Mouse (Mus musculus): ENCODE results near the gene Higd1a. TPM values are rescaled to one million over a fixed set of nuclear protein-coding genes. Genes with fewer than 3 reads are reported as not detected.

The Higd1a gene
- polyA plus RNA-seq, 1 experiment from 2014 or later = 166 TPM

GRCm38 (mm10) chr9:121889927-121890440, 31.8 kb upstream of the Higd1a start:
- Histone ChIP-seq H3K36me3 (ENCODE audit: control insufficient read depth, insufficient read depth, low read length) (no peaks in the 10 kb centered on the region), H3K4me3 (ENCODE audit: low read length) (no peak overlapping the region), H3K4me2 (ENCODE audit: low read length) (no peak overlapping the region), H3K9me3 (ENCODE audit: control insufficient read depth, low read length) (no peaks in the 10 kb centered on the region), H3K4me1 (ENCODE audit: control insufficient read depth, insufficient read depth, low read depth, low read length) (peaks cover 2% of the 10 kb centered on the region; the same call in 1 of the 2 replicates), H3K27ac (ENCODE audit: low read depth, low read length) (no peak overlapping the region), H3K27me3 (replicated peaks; ENCODE audit: control insufficient read depth, insufficient read depth, low read length) (no peaks in the 10 kb centered on the region), H3K9ac (ENCODE audit: low read depth, low read length) (no peak overlapping the region)
- WGBS = 79% methylated on average over 4 of the region's 4 CpGs
- ATAC-seq = no peak

- H3K4me1 ChIP-seq (ENCODE audit: control insufficient read depth, insufficient read depth, low read depth, low read length) = no peaks in the 10 kb centered on the region
- 71% methylated on average over 7 of the region's 7 CpGs for WGBS
- H3K9ac ChIP-seq (ENCODE audit: low read depth, low read length) = no peak overlapping the region
- H3K9me3 ChIP-seq (ENCODE audit: control insufficient read depth, low read length) = no peaks in the 10 kb centered on the region
- no peaks in the 10 kb centered on the region for H3K36me3 ChIP-seq (ENCODE audit: control insufficient read depth, insufficient read depth, low read length)
- H3K27me3 ChIP-seq (replicated peaks; ENCODE audit: control insufficient read depth, insufficient read depth, low read length) = no peaks in the 10 kb centered on the region
- H3K4me2 ChIP-seq (ENCODE audit: low read length) = no peak overlapping the region
- H3K4me3 ChIP-seq (ENCODE audit: low read length) = no peak overlapping the region
- ATAC-seq = no peak
- H3K27ac ChIP-seq (ENCODE audit: low read depth, low read length) = no peak overlapping the region
Observed at GRCm38 (mm10) chr9:121882015-121882457, 23.9 kb upstream of the Higd1a start.

GRCm38 (mm10) chr9:121881301-121881700, 23.1 kb upstream of the Higd1a start:
- Histone ChIP-seq H3K9me3 (ENCODE audit: control insufficient read depth, low read length) (no peaks in the 10 kb centered on the region), H3K36me3 (ENCODE audit: control insufficient read depth, insufficient read depth, low read length) (no peaks in the 10 kb centered on the region), H3K27ac (ENCODE audit: low read depth, low read length) (no peak overlapping the region), H3K4me3 (ENCODE audit: low read length) (no peak overlapping the region), H3K4me2 (ENCODE audit: low read length) (no peak overlapping the region), H3K27me3 (replicated peaks; ENCODE audit: control insufficient read depth, insufficient read depth, low read length) (no peaks in the 10 kb centered on the region), H3K9ac (ENCODE audit: low read depth, low read length) (no peak overlapping the region), H3K4me1 (ENCODE audit: control insufficient read depth, insufficient read depth, low read depth, low read length) (peaks cover 2% of the 10 kb centered on the region; the same call in 1 of the 2 replicates)
- 78% methylated on average over 6 of the region's 6 CpGs for WGBS
- ATAC-seq = no peak

DNA sequence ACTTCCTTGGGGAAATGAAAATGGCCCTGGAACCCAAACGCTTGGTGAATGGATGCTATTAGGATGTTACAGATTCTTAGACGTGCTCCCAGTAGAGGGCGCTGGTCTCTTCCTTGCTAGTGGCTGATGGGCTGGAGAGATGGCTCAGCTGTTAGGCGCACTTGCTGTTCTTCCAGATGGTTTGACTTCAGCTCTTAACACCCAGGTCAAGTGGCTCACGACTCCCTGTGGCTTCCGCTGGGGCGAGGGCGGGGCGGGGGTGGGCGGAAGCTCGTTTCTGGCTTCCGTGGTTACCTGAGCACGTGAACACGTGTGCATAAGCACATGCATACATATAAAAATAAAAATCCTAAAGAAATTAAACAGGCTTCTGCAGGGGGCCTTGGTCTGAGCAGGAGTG, 22.7 kb upstream of the Higd1a start:
- no peaks in the 10 kb centered on the region for H3K36me3 ChIP-seq (ENCODE audit: control insufficient read depth, insufficient read depth, low read length)
- no peak overlapping the region for H3K9ac ChIP-seq (ENCODE audit: low read depth, low read length)
- no peaks in the 10 kb centered on the region for H3K9me3 ChIP-seq (ENCODE audit: control insufficient read depth, low read length)
- H3K27me3 ChIP-seq (replicated peaks; ENCODE audit: control insufficient read depth, insufficient read depth, low read length) = no peaks in the 10 kb centered on the region
- ATAC-seq = no peak
- no peak overlapping the region for H3K27ac ChIP-seq (ENCODE audit: low read depth, low read length)
- no peak overlapping the region for H3K4me3 ChIP-seq (ENCODE audit: low read length)
- peak overlapping the region; percentile 39 for H3K4me2 ChIP-seq (ENCODE audit: low read length)
- H3K4me1 ChIP-seq (ENCODE audit: control insufficient read depth, insufficient read depth, low read depth, low read length) = peaks cover 2% of the 10 kb centered on the region; the same call in 1 of the 2 replicates
- whole genome bisulfite sequencing = 31% methylated on average over 14 of the region's 14 CpGs

GRCm38 (mm10) chr9:121877052-121877740, 19.0 kb upstream of the Higd1a start:
- Histone ChIP-seq H3K9me3 (ENCODE audit: control insufficient read depth, low read length) (no peaks in the 10 kb centered on the region), H3K27me3 (replicated peaks; ENCODE audit: control insufficient read depth, insufficient read depth, low read length) (no peaks in the 10 kb centered on the region), H3K4me2 (ENCODE audit: low read length) (no peak overlapping the region), H3K4me3 (ENCODE audit: low read length) (no peak overlapping the region), H3K27ac (ENCODE audit: low read depth, low read length) (no peak overlapping the region), H3K36me3 (ENCODE audit: control insufficient read depth, insufficient read depth, low read length) (no peaks in the 10 kb centered on the region), H3K9ac (ENCODE audit: low read depth, low read length) (no peak overlapping the region), H3K4me1 (ENCODE audit: control insufficient read depth, insufficient read depth, low read depth, low read length) (peaks cover 2% of the 10 kb centered on the region; the same call in 1 of the 2 replicates)
- WGBS = 20% methylated on average over 3 of the region's 3 CpGs
- no peak for ATAC-seq

DNA sequence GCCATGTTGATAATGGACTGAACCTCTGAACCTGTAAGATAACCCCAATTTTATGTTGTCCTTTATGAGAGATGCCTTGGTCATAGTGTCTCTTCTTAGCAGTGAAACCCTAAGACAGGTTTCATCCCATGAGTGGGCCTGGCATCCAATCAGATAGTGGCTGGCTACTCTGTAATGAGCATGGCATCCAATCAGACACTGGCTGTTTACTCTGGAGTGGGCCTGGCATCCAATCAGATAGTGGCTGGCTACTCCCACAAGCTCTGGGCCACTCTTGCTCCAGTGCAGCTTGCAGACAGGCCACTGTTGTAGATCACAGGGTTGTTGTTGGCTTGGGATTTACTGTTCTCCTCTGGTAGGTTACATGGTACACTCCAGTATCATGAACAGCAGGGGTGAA, 15.4 kb upstream of the Higd1a start:
- Histone ChIP-seq H3K27me3 (replicated peaks; ENCODE audit: control insufficient read depth, insufficient read depth, low read length) (no peaks in the 10 kb centered on the region), H3K9me3 (ENCODE audit: control insufficient read depth, low read length) (no peaks in the 10 kb centered on the region), H3K4me1 (ENCODE audit: control insufficient read depth, insufficient read depth, low read depth, low read length) (peaks cover 2% of the 10 kb centered on the region; the same call in 1 of the 2 replicates), H3K4me2 (ENCODE audit: low read length) (no peak overlapping the region), H3K36me3 (ENCODE audit: control insufficient read depth, insufficient read depth, low read length) (no peaks in the 10 kb centered on the region), H3K4me3 (ENCODE audit: low read length) (no peak overlapping the region), H3K9ac (ENCODE audit: low read depth, low read length) (no peak overlapping the region), H3K27ac (ENCODE audit: low read depth, low read length) (no peak overlapping the region)
- no peak for ATAC-seq

DNA sequence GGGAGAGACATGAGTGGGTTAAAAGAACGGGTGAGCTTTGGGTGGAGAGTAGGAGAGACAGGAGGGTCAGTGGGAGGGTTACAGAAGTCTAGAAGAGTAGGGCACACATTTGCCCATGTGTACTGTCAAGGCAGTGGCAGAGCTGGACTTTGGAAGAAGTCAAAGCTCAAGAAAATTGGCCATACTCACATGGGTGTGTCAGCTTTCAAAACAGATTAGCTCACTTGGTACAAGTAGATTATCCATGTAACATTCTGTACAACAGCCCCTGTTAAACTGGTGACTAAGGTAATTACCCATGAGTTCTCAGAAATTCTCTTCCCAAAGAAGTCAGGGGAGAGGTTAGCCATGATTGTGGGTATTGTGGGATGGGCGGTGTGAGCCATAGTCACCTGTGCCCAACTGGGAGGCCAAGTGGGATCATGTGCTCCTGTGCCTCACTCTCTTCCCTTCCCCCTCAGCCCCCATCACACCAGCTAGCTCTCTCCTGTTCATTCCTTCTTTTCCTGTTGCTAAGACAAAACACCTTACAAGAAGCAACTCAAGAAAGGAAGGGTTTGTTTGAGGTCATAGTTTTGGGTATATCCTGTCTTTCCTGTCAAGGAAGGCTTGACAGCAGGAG, 14.0 kb upstream of the Higd1a start:
- Histone ChIP-seq H3K36me3 (ENCODE audit: control insufficient read depth, insufficient read depth, low read length) (no peaks in the 10 kb centered on the region), H3K4me3 (ENCODE audit: low read length) (no peak overlapping the region), H3K9me3 (ENCODE audit: control insufficient read depth, low read length) (no peaks in the 10 kb centered on the region), H3K9ac (ENCODE audit: low read depth, low read length) (no peak overlapping the region), H3K4me2 (ENCODE audit: low read length) (no peak overlapping the region), H3K27me3 (replicated peaks; ENCODE audit: control insufficient read depth, insufficient read depth, low read length) (no peaks in the 10 kb centered on the region), H3K4me1 (ENCODE audit: control insufficient read depth, insufficient read depth, low read depth, low read length) (peaks cover 2% of the 10 kb centered on the region; the same call in 1 of the 2 replicates), H3K27ac (ENCODE audit: low read depth, low read length) (no peak overlapping the region)
- no peak for ATAC-seq
- WGBS = 84% methylated on average over 2 of the region's 2 CpGs

- 54% methylated on average over 4 of the region's 4 CpGs for WGBS
Observed at GRCm38 (mm10) chr9:121869973-121870515, 11.9 kb upstream of the Higd1a start.

GRCm38 (mm10) chr9:121869432-121869831, 11.3 kb upstream of the Higd1a start:
- no peak for ATAC-seq
- Histone ChIP-seq H3K4me3 (ENCODE audit: low read length) (no peak overlapping the region), H3K4me2 (ENCODE audit: low read length) (no peak overlapping the region), H3K27me3 (replicated peaks; ENCODE audit: control insufficient read depth, insufficient read depth, low read length) (no peaks in the 10 kb centered on the region), H3K9ac (ENCODE audit: low read depth, low read length) (no peak overlapping the region), H3K27ac (ENCODE audit: low read depth, low read length) (no peak overlapping the region), H3K9me3 (ENCODE audit: control insufficient read depth, low read length) (no peaks in the 10 kb centered on the region), H3K4me1 (ENCODE audit: control insufficient read depth, insufficient read depth, low read depth, low read length) (no peaks in the 10 kb centered on the region), H3K36me3 (ENCODE audit: control insufficient read depth, insufficient read depth, low read length) (no peaks in the 10 kb centered on the region)
- WGBS = 90% methylated on average over 5 of the region's 5 CpGs

More at GRCm38 (mm10) chr9:121869973-121870515, 11.9 kb upstream of the Higd1a start:
- no peak for ATAC-seq
- Histone ChIP-seq H3K4me1 (ENCODE audit: control insufficient read depth, insufficient read depth, low read depth, low read length) (no peaks in the 10 kb centered on the region), H3K9me3 (ENCODE audit: control insufficient read depth, low read length) (no peaks in the 10 kb centered on the region), H3K4me2 (ENCODE audit: low read length) (no peak overlapping the region), H3K36me3 (ENCODE audit: control insufficient read depth, insufficient read depth, low read length) (no peaks in the 10 kb centered on the region), H3K9ac (ENCODE audit: low read depth, low read length) (no peak overlapping the region), H3K27me3 (replicated peaks; ENCODE audit: control insufficient read depth, insufficient read depth, low read length) (no peaks in the 10 kb centered on the region), H3K4me3 (ENCODE audit: low read length) (no peak overlapping the region), H3K27ac (ENCODE audit: low read depth, low read length) (no peak overlapping the region)

Measured in hindbrain, embryonic 16.5 days (tissue).